Mouse (Mus musculus) embryonic facial prominence, embryonic 14.5 days (tissue): Measurements from ENCODE around the gene Fig4. TPM values are rescaled to one million over a fixed set of nuclear protein-coding genes. Genes with fewer than 3 reads are reported as not detected.

Source experiments
- ATAC-seq: fragments of 200-750 bp; cut with Nextera tagmentation; 2 replicates; pipeline ENCODE4 v1.8.0; 2017; ENCODE audit warnings: low read depth, moderate number of reproducible peaks, moderate TSS enrichment
- DNase-seq: peaks from one replicate; pipeline ENCODE4 v3.0.0-alpha.2; 2015; ENCODE audit warnings: low spot score
- H3K27ac ChIP-seq: fragments of 300-500 bp; sonication (generic); replicated peaks from 2 replicates; pipeline ENCODE4 v1.5.1; 2014; ENCODE audit warnings: low read depth, mild to moderate bottlenecking, low read length, moderate library complexity
- H3K27me3 ChIP-seq: fragments of 300-500 bp; sonication (generic); replicated peaks from 2 replicates; pipeline ENCODE4 v1.6.1; 2014; ENCODE audit warnings: low read length; ENCODE audit not compliant: control insufficient read depth, insufficient read depth
- H3K36me3 ChIP-seq: fragments of 300-500 bp; sonication (generic); 2 replicates; pipeline ENCODE4 v1.6.1; 2014; ENCODE audit warnings: low read length, mixed read lengths; ENCODE audit not compliant: control insufficient read depth, insufficient read depth
- H3K4me1 ChIP-seq: fragments of 300-500 bp; sonication (generic); 2 replicates; pipeline ENCODE4 v1.6.1; 2014; ENCODE audit warnings: antibody characterized with exemption, low read length; ENCODE audit not compliant: control insufficient read depth, insufficient read depth
- H3K4me2 ChIP-seq: fragments of 300-500 bp; sonication (generic); 2 replicates; pipeline ENCODE4 v1.6.1; 2014; ENCODE audit warnings: low read depth, mild to moderate bottlenecking, low read length, moderate library complexity, mixed read lengths
- H3K4me3 ChIP-seq: fragments of 300-500 bp; sonication (generic); 2 replicates; pipeline ENCODE4 v1.5.1; 2014; ENCODE audit warnings: low read depth, mild to moderate bottlenecking, low read length
- H3K9ac ChIP-seq: fragments of 300-500 bp; sonication (generic); 2 replicates; pipeline ENCODE4 v1.6.1; 2014; ENCODE audit warnings: low read depth, mild to moderate bottlenecking, low read length, moderate library complexity, mixed read lengths
- H3K9me3 ChIP-seq: fragments of 300-500 bp; sonication (generic); 2 replicates; pipeline ENCODE4 v1.6.1; 2016; ENCODE audit warnings: low read length; ENCODE audit not compliant: control insufficient read depth
- WGBS: fragments of 180-500 bp; shearing (Covaris S2); extraction: QIAGEN DNeasy Blood & Tissue Kit; methylation state at CpG from one replicate; pipeline ENCODE4 v1.1.7; 2014; 5-methylcytosine and 5-hydroxymethylcytosine counted together
- polyA plus RNA-seq: library from polyadenylated mRNA; unstranded; fragments of >200 nt; fragmentation: Nextera tagmentation; extraction: Ambion mirVana; gene quantifications from 2 replicates; pipeline ENCODE4 v1.2.1, GENCODE M21; 2014

The Fig4 gene
- polyA plus RNA-seq, 1 experiment from 2014 or later = 16.8 TPM

DNA sequence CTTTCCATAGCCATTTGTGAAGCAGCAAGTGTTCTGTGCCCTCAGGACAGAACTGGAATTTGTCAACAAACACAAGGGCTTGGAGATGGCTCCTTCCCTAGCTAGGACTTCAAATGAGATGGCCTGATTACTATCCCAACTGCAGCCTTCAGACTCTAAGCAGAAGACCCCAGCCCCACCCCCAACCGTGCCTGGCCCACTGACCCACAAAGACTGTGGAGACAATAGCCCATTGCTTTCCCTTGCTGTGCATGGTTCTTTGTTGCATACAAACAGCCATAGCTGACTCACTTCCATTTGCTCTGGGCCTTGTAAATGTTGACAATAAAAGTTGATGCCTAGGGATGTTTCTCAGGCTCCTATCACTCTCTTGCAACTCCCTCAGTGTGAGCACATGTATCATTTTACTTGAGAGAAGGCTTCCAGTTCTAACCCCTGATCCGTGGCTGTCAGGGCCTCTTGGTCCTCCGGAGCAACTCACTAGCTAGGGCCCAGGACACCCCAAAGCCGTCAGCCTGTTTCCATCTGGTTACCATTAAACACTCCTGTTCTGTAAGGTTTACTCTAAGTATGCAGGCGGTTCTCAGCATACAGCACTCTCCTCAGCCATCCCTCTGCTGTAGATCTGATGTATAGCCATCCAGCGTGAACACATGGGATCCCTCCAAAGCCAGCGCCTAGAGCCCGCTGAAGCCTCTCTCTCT, 52.9 kb downstream of the Fig4 start:
- no peak for DNase-seq
- no peak overlapping the region for H3K27ac ChIP-seq
- 26% methylated on average over 8 of the region's 8 CpGs for WGBS

DNA sequence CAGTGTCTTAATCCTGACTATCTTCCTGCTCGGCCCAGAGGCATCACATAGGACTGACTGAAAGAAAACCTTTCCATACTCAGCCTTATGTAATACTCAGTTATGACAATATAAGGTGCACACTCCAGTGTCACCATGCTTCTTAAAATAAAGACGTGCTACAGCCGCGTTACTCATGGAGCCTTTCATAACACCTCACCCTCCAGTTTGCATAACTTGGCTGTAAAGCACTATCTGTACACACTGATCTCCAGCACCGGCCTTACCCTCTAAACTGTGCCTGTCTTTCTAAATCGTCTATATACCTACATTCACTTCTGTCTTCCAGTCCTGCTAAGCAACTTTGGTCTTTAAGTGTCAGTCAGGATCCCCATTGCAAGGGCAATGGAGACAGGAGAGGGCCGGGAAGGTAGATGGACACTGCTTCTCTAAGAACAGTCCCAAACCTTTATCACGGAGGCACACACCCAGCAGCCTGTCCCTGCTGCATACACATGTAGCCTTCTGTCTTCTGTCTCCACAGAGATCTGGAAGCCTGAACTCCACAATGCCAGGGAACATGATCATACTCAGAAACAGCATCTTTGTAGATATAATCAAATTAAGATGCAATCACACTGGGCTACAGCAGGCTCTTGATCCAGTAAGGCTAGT, 53.9 kb downstream of the Fig4 start:
- no peak overlapping the region for H3K4me3 ChIP-seq
- DNase-seq (no peak), ATAC-seq (no peak)
- H3K9ac ChIP-seq = no peak overlapping the region
- 92% methylated on average over 8 of the region's 8 CpGs for WGBS
- no peaks in the 10 kb centered on the region for H3K9me3 ChIP-seq
- no peaks in the 10 kb centered on the region for H3K27me3 ChIP-seq
- H3K27ac ChIP-seq = no peak overlapping the region
- no peaks in the 10 kb centered on the region for H3K4me1 ChIP-seq
- no peak overlapping the region for H3K4me2 ChIP-seq
- H3K36me3 ChIP-seq = no peaks in the 10 kb centered on the region

More for the DNA sequence above, 52.9 kb downstream of the Fig4 start:
- H3K36me3 ChIP-seq = no peaks in the 10 kb centered on the region
- H3K4me1 ChIP-seq = no peaks in the 10 kb centered on the region
- no peak overlapping the region for H3K9ac ChIP-seq
- no peak overlapping the region for H3K4me3 ChIP-seq
- no peak for ATAC-seq
- no peaks in the 10 kb centered on the region for H3K27me3 ChIP-seq
- H3K9me3 ChIP-seq = no peaks in the 10 kb centered on the region
- no peak overlapping the region for H3K4me2 ChIP-seq

DNA sequence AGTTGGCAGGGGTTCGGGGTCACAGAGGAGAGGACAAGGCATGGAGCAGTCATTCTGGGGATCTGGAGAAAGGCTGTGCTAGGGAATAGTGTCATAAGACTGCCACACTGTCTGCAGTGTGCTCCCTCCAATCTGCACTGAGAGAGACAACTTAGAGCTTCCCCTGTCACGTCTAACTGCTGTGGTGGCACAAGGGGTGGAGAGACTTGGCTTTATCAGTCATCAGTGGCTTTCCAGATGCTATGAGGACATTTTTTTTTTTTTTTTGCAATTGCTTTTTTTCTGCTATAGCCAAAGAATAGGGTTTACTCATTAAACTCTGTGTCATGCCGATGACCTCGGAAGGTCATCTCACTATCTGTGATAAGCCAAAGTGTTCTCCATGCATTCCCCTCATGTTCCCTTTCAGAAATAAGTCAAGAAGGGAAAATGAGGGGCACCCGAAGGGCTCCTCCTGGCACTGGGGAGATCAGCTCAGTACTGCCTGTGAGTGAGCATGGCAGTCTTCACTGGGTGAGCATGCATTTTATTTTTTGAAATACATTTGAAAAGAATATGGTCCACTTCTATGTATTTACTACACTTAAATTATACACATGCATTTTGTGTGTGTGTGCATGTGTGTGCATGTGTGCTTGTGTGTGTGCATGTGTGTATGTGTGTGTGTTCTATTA, 55.1 kb downstream of the Fig4 start:
- H3K9ac ChIP-seq = no peak overlapping the region
- no peak overlapping the region for H3K4me3 ChIP-seq
- no peak overlapping the region for H3K4me2 ChIP-seq
- H3K36me3 ChIP-seq = no peaks in the 10 kb centered on the region
- WGBS = 79% methylated on average over 5 of the region's 5 CpGs
- no peaks in the 10 kb centered on the region for H3K4me1 ChIP-seq
- ATAC-seq (no peak), DNase-seq (no peak)
- H3K27ac ChIP-seq = no peak overlapping the region
- no peaks in the 10 kb centered on the region for H3K9me3 ChIP-seq
- H3K27me3 ChIP-seq = no peaks in the 10 kb centered on the region

DNA sequence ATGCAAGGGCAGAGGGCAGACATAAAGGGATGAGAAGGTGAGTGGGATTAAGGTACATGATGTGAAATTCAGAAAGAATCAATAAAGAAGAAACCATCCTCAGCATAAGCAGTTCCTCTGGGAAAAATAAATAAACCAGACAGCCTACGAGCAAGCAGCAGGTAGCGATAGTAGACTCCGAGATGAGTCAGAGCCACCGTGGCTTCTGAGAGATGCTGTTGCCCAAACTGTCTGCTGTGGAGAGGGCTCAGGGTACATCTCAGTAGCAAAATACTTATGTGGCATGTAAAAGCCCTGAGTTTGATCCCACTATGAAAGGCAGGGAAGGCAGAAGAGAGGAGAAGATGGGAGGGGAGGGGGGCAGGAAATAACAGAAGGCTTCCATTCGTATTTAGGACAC, 56.9 kb downstream of the Fig4 start:
- no peak overlapping the region for H3K4me2 ChIP-seq
- no peaks in the 10 kb centered on the region for H3K9me3 ChIP-seq
- no peak overlapping the region for H3K4me3 ChIP-seq
- H3K27ac ChIP-seq = no peak overlapping the region
- H3K9ac ChIP-seq = no peak overlapping the region
- no peaks in the 10 kb centered on the region for H3K36me3 ChIP-seq
- no peaks in the 10 kb centered on the region for H3K27me3 ChIP-seq
- ATAC-seq (no peak), DNase-seq (no peak)
- WGBS = 70% methylated on average over 5 of the region's 5 CpGs
- H3K4me1 ChIP-seq = no peaks in the 10 kb centered on the region

DNA sequence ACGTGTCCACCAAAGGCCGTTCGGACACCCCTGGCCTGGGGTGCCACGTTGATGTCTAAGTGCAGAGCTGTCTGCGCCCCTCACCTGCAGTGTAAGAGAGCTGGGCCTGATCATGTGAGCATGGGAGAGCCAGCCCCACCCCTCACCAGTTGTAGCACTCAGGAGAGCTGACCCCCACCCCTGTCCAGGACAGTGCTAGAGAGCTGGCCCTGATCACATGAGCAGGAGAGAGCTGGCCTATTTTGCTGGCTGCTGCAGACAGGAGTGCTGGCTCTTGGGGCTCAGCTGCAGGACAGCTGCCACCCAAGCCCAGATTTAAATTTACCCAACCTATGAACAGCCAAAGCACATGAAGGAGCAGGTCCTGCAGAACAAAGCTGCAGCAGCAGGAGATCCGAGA, 57.6 kb downstream of the Fig4 start:
- H3K27me3 ChIP-seq = no peaks in the 10 kb centered on the region
- WGBS = 85% methylated on average over 5 of the region's 6 CpGs
- ATAC-seq (no peak), DNase-seq (no peak)
- H3K9me3 ChIP-seq = no peaks in the 10 kb centered on the region
- H3K27ac ChIP-seq = no peak overlapping the region
- no peaks in the 10 kb centered on the region for H3K4me1 ChIP-seq
- H3K9ac ChIP-seq = no peak overlapping the region
- no peaks in the 10 kb centered on the region for H3K36me3 ChIP-seq
- no peak overlapping the region for H3K4me3 ChIP-seq
- H3K4me2 ChIP-seq = no peak overlapping the region

DNA sequence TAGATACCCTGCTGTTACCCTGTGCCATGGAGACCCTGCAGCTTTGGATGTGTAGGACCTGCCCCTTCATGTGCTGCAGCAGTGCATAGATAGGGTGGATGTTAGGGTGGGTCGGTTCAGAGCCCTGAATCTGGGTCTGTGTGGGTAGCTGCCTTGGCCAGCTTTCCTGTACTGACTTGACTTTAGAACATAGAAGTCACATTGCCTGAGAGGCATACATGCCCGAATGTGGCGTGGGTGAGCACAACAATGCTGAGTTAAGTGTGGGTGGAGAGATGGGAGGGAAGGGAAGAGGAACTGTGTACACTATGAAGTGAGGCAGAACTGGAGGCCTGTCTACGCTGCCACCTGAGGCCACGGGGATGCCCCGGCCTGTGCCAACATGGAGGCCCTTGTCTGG, 58.0 kb downstream of the Fig4 start:
- WGBS = 92% methylated on average over 6 of the region's 6 CpGs
- no peak for DNase-seq
- Histone ChIP-seq H3K27me3 (no peaks in the 10 kb centered on the region), H3K9me3 (no peaks in the 10 kb centered on the region), H3K4me2 (no peak overlapping the region), H3K4me3 (no peak overlapping the region), H3K27ac (no peak overlapping the region), H3K9ac (no peak overlapping the region), H3K36me3 (no peaks in the 10 kb centered on the region), H3K4me1 (no peaks in the 10 kb centered on the region)
- 0 out of 2 replicates have a peak, but pooled peaks have one; percentile 22 for ATAC-seq

DNA sequence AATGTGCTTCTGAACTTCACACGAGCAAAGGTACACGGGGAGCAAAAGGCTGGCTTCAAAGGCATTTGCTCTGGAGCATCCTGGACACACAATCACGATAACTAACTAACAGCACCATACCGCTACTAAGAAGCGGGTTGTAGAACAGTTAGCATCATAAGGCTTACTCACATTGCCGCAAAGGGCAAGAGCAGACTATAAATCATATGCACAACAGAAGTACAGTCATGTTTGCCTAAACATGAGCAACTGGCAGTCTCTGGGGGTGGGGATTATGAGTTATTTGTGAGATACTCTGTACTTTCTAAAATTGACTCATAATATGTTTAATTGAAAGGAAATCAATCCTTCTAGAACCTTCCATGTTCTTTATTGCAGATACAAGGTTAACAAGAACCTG, 59.1 kb downstream of the Fig4 start:
- Histone ChIP-seq H3K4me1 (no peaks in the 10 kb centered on the region), H3K9me3 (no peaks in the 10 kb centered on the region), H3K27ac (no peak overlapping the region), H3K4me3 (no peak overlapping the region), H3K9ac (no peak overlapping the region), H3K27me3 (no peaks in the 10 kb centered on the region), H3K36me3 (no peaks in the 10 kb centered on the region), H3K4me2 (no peak overlapping the region)
- 95% methylated on average over 6 of the region's 6 CpGs for WGBS
- ATAC-seq = no peak
- no peak for DNase-seq

DNA sequence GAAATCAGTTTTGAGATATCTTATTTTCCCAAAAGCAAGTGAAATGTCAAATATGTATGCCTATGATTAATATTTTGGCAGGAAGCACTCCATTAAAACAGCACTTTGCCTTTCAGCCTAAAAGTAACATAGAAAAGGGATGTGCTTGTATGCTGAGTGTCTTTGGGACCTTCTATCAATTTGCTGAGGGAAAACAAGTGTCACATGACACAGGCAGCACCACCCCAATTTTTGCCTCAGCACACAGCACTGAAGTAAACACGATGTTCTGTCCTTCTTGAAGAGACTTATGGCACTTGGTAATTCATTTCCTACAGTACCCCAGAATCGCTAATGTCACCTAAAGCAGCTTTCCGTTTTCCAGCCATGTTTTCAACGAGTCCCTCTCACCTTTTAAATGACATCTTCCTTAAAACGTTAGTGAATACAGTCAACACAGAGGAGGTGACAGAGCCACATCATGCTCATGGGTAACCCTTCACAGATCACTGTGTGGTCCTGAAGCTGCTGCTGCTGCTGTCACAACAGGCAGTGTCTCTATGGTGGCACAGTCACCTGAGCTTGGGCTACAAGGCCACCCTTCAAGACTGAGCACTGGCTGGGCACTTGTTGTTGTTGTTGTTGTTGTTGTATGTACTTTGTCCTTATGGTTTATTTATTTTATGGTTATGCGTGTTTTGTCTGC, 61.4 kb downstream of the Fig4 start:
- Histone ChIP-seq H3K27ac (no peak overlapping the region), H3K9me3 (no peaks in the 10 kb centered on the region), H3K4me1 (no peaks in the 10 kb centered on the region), H3K4me3 (no peak overlapping the region), H3K4me2 (no peak overlapping the region), H3K36me3 (no peaks in the 10 kb centered on the region), H3K9ac (no peak overlapping the region), H3K27me3 (no peaks in the 10 kb centered on the region)
- DNase-seq (no peak), ATAC-seq (no peak)
- WGBS = 79% methylated on average over 6 of the region's 6 CpGs
